Mouse (Mus musculus): Measurements from ENCODE around the gene Riok1. TPM values are rescaled to one million over a fixed set of nuclear protein-coding genes. Genes with fewer than 3 reads are reported as not detected.

Gene Riok1
- polyA plus RNA-seq, 1 experiment from 2014 or later: 58.2 TPM

DNA sequence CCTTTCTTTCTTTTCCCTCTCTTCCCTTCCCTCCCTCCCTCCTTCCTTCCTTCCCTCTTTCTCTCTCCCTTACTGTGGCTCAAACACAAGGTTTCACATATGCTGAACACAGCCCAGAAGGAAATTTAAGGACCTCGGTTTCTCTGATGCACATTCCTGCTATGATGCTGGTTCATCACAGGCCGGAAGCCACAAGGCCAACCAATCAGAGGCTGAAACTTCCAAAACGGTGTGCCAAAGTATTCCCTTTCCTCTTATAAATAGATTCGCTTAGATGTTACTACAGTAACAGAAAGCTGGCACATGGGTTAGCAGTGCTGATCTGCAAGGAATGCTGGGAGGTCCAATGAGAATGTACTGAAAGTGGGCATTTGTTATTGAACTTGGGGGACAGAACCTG, 66.6 kb downstream of the Riok1 start:
- H3K4me3 ChIP-seq: no peak overlapping the region
- H3K27ac ChIP-seq: no peak overlapping the region
- no peaks in the 10 kb centered on the region for H3K4me1 ChIP-seq
- no peaks in the 10 kb centered on the region for H3K36me3 ChIP-seq (ENCODE audit: poor library complexity, severe bottlenecking)
- no peaks in the 10 kb centered on the region for H3K9me3 ChIP-seq (replicated peaks)
- no peak overlapping the region for H3K9ac ChIP-seq
- no peak for ATAC-seq
- 83% methylated on average over 4 of the region's 4 CpGs for WGBS
- H3K27me3 ChIP-seq: no peaks in the 10 kb centered on the region
- H3K4me2 ChIP-seq: no peak overlapping the region

DNA sequence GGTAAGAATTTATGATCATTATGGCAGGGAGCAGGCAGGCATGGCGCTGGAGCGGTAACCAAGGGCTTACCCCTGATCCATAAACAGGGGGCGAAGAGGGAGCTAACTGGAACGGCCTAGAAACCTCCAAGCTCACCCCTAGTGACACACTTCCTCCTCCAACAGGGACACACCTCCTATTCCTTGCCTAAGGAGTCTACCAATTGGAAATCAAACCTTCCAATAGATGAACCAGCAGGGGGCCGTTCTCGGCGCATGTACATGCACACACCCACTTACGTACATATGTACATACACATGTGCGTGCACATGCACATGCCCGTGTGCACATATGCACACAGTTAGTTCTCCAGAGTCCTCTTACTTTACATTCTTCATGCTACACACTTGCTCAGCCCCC, 67.7 kb downstream of the Riok1 start:
- no peak overlapping the region for H3K9ac ChIP-seq
- no peak overlapping the region for H3K4me2 ChIP-seq
- no peak overlapping the region for H3K4me3 ChIP-seq
- WGBS: 91% methylated on average over 10 of the region's 10 CpGs
- no peaks in the 10 kb centered on the region for H3K4me1 ChIP-seq
- no peak for ATAC-seq
- no peaks in the 10 kb centered on the region for H3K36me3 ChIP-seq (ENCODE audit: poor library complexity, severe bottlenecking)
- no peak overlapping the region for H3K27ac ChIP-seq
- H3K9me3 ChIP-seq (replicated peaks): no peaks in the 10 kb centered on the region
- no peaks in the 10 kb centered on the region for H3K27me3 ChIP-seq

DNA sequence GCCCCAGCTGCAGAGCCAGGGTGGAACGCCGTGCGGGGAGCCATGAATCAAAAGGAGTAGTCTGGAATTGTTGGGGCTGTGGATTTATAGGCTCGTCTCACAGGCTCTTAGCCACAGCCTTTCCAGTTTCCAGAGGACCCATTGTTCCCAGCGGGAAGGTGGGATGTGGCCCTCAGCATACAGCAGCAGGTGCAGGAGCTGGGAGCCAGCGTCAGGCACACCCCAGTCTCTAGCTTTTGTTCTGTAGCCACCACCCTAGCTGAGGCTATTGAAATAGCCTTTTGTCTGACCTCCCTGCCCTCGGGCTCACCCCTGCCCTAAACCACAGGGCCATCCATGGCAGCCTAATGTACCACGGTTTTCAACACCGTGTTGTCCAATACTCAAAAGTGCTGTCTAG, 72.3 kb downstream of the Riok1 start:
- Histone ChIP-seq H3K4me3 (no peak overlapping the region), H3K4me2 (no peak overlapping the region), H3K27ac (no peak overlapping the region), H3K27me3 (no peaks in the 10 kb centered on the region), H3K4me1 (no peaks in the 10 kb centered on the region), H3K9ac (no peak overlapping the region), H3K36me3 (ENCODE audit: poor library complexity, severe bottlenecking) (no peaks in the 10 kb centered on the region), H3K9me3 (replicated peaks) (no peaks in the 10 kb centered on the region)
- no peak for ATAC-seq
- WGBS: 74% methylated on average over 9 of the region's 9 CpGs

Small RNA genes lying within 50 kb of the gene (microRNA-seq; reads per million reads assigned to microRNA genes)
- not detected for gene Gm27387

Other genes with a start within 250 kb of the Riok1 start
- 77.3 and 77.5 TPM in 2 replicates for gene Ssr1, start 42.8 kb upstream of the Riok1 start, polyA plus RNA-seq (2015; fragmentation: Nextera tagmentation; extraction: Ambion mirVana)
- 1.2 and 1.8 TPM in 2 replicates for gene Cage1, start 74 bp downstream of the Riok1 start, polyA plus RNA-seq (2015; fragmentation: Nextera tagmentation; extraction: Ambion mirVana)
- 0.21 and 0.28 TPM in 2 replicates for gene Dsp, start 114.3 kb downstream of the Riok1 start, polyA plus RNA-seq (2015; fragmentation: Nextera tagmentation; extraction: Ambion mirVana)
- 35.4 and 37.1 TPM in 2 replicates for gene Snrnp48, start 167.9 kb downstream of the Riok1 start, polyA plus RNA-seq (2015; fragmentation: Nextera tagmentation; extraction: Ambion mirVana)